Mouse (Mus musculus) myocyte (in vitro differentiated cells): ENCODE measurements around the gene Mipep. TPM values are rescaled to one million over a fixed set of nuclear protein-coding genes. Genes with fewer than 3 reads are reported as not detected.

Source experiments
- H3K27me3 ChIP-seq: one replicate; pipeline ENCODE4 v1.6.1; 2011; ENCODE audit not compliant: control insufficient read depth, insufficient read depth, insufficient read length
- H3K36me3 ChIP-seq: one replicate; pipeline ENCODE4 v1.6.1; 2011; ENCODE audit not compliant: control insufficient read depth, insufficient read depth
- H3K4me2 ChIP-seq: one replicate; pipeline ENCODE4 v1.6.1; 2011; ENCODE audit warnings: low read depth, control low read depth
- H3K4me3 ChIP-seq: one replicate; pipeline ENCODE4 v1.5.1; 2011; ENCODE audit warnings: mild to moderate bottlenecking, control low read depth, moderate library complexity
- H3K79me2 ChIP-seq: one replicate; pipeline ENCODE4 v1.6.1; 2011; ENCODE audit not compliant: control insufficient read depth, insufficient read depth
- H3ac ChIP-seq: one replicate; pipeline ENCODE4 v1.6.1; 2011; ENCODE audit not compliant: control insufficient read depth, insufficient read length
- CEBPB ChIP-seq: IDR thresholded peaks from 2 replicates; pipeline ENCODE4 v1.6.1; 2011; ENCODE audit warnings: mild to moderate bottlenecking, moderate library complexity; ENCODE audit not compliant: poor library complexity, insufficient read depth, severe bottlenecking
- E2F4 ChIP-seq: IDR thresholded peaks from one replicate; pipeline ENCODE4 v1.6.1; 2011; ENCODE audit warnings: mild to moderate bottlenecking, control low read depth, moderate library complexity; ENCODE audit not compliant: insufficient read depth
- MAX ChIP-seq: IDR thresholded peaks from one replicate; pipeline ENCODE4 v1.6.1; 2011; ENCODE audit warnings: low read depth, mild to moderate bottlenecking, control low read depth
- MYOD1 ChIP-seq, 3 experiments: IDR thresholded peaks; one replicate each; pipeline ENCODE4 v1.6.1; 2011; ENCODE audit warnings: control low read depth in 2 of 3, low read depth in 2 of 3, mild to moderate bottlenecking in 2 of 3, moderate library complexity in 1 of 3; ENCODE audit not compliant: insufficient read length in 2 of 3, control insufficient read depth in 1 of 3
- MYOG ChIP-seq, 3 experiments: IDR thresholded peaks; one replicate each; pipeline ENCODE4 v1.6.1; 2011; ENCODE audit warnings: control low read depth in 2 of 3, low read depth in 2 of 3, mild to moderate bottlenecking in 2 of 3; ENCODE audit not compliant: insufficient read length in 2 of 3, control insufficient read depth in 1 of 3, insufficient read depth in 1 of 3
- POLR2A ChIP-seq: IDR thresholded peaks from one replicate; pipeline ENCODE4 v1.6.1; 2011; ENCODE audit warnings: low read depth, mild to moderate bottlenecking, control low read depth, moderate library complexity; ENCODE audit not compliant: insufficient read length
- POLR2AphosphoS2 ChIP-seq: IDR thresholded peaks from one replicate; pipeline ENCODE4 v1.6.1; 2011; ENCODE audit warnings: low read depth, control low read depth; ENCODE audit not compliant: insufficient read length
- REST ChIP-seq: IDR thresholded peaks from one replicate; pipeline ENCODE4 v1.6.1; 2011; ENCODE audit warnings: mild to moderate bottlenecking, control low read depth, moderate library complexity; ENCODE audit not compliant: insufficient read depth, insufficient read length
- SRF ChIP-seq: IDR thresholded peaks from one replicate; pipeline ENCODE4 v1.6.1; 2011; ENCODE audit warnings: low read depth; ENCODE audit not compliant: control insufficient read depth, insufficient read length
- TCF12 ChIP-seq: IDR thresholded peaks from one replicate; pipeline ENCODE4 v1.6.1; 2011; ENCODE audit warnings: mild to moderate bottlenecking, control low read depth; ENCODE audit not compliant: poor library complexity, insufficient read depth, severe bottlenecking
- TCF3 ChIP-seq: IDR thresholded peaks from one replicate; pipeline ENCODE4 v1.6.1; 2011; ENCODE audit warnings: low read depth, control low read depth; ENCODE audit not compliant: insufficient read length
- USF1 ChIP-seq: IDR thresholded peaks from one replicate; pipeline ENCODE4 v1.6.1; 2011; ENCODE audit warnings: low read depth, mild to moderate bottlenecking, control low read depth, moderate library complexity
- polyA plus RNA-seq: library from polyadenylated mRNA; unstranded; fragments of >200 nt; fragmentation: generic; extraction: Trizol; gene quantifications from one replicate; pipeline ENCODE4 v1.2.1, GENCODE M21; 2012; ENCODE audit warnings: missing spikeins

Gene Mipep
- polyA plus RNA-seq, 1 experiment, result 14.1 TPM

GRCm38 (mm10) chr14:60906421-60907374 lies 122.3 kb downstream of the Mipep start:
- Histone ChIP-seq H3K4me2 (no peak overlapping the region), H3K36me3 (no peaks in the 10 kb centered on the region), H3K79me2 (no peaks in the 10 kb centered on the region), H3K4me3 (no peak overlapping the region), H3K27me3 (no peaks in the 10 kb centered on the region), H3ac (no peak overlapping the region)
- no peak for TF ChIP-seq MYOD1 (IDR thresholded peaks at IDR 0.05; ENCODE audit: control insufficient read depth in 1 of 3, insufficient read length in 2 of 3, low read depth in 2 of 3)
- no peak for TF ChIP-seq POLR2A
- TF ChIP-seq SRF, result no peak
- no peak for TF ChIP-seq MAX
- TF ChIP-seq MYOG (IDR thresholded peaks at IDR 0.05; ENCODE audit: control insufficient read depth in 1 of 3, insufficient read depth in 1 of 3, insufficient read length in 2 of 3, low read depth in 2 of 3), result no peak
- TF ChIP-seq TCF3, result no peak
- no peak for TF ChIP-seq E2F4
- no peak for TF ChIP-seq USF1
- TF ChIP-seq REST, result no peak
- TF ChIP-seq TCF12, result no peak
- no peak for TF ChIP-seq POLR2AphosphoS2

DNA sequence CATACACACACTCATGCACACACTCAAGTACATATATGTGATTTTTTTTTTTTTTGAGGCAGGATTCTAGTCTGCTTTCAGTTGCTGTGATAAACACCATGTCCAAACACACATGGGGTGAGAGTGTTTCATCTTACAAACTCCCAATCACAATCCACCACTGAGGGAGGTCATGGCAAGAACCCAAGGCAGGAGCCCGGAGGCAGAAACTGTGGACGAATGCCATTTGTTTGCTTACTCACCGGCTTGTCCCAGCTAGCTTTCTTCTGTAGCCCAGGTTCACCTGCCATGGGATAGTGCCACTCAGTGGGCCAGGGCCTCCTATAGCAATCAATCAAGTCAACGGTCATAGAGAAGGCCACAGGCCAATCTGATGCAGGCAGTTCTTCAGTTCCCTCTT lies 125.0 kb downstream of the Mipep start:
- Histone ChIP-seq H3K4me2 (no peak overlapping the region), H3K4me3 (no peak overlapping the region), H3K27me3 (no peaks in the 10 kb centered on the region), H3K36me3 (no peaks in the 10 kb centered on the region), H3ac (no peak overlapping the region), H3K79me2 (no peaks in the 10 kb centered on the region)
- TF ChIP-seq USF1, result no peak
- no peak for TF ChIP-seq TCF3
- TF ChIP-seq POLR2AphosphoS2, result no peak
- no peak for TF ChIP-seq CEBPB
- TF ChIP-seq REST, result no peak
- TF ChIP-seq E2F4, result no peak
- no peak for TF ChIP-seq POLR2A

- H3K27me3 ChIP-seq, result no peaks in the 10 kb centered on the region
- H3K36me3 ChIP-seq, result no peaks in the 10 kb centered on the region
- H3K4me2 ChIP-seq, result no peak overlapping the region
- H3K79me2 ChIP-seq, result no peaks in the 10 kb centered on the region
- no peak overlapping the region for H3ac ChIP-seq
- TF ChIP-seq POLR2AphosphoS2, result no peak
- peak; percentile 68 for TF ChIP-seq TCF3
- TF ChIP-seq REST, result no peak
- peak; percentile 75 to 95 (median 83) for TF ChIP-seq MYOD1 (IDR thresholded peaks at IDR 0.05; ENCODE audit: control insufficient read depth in 1 of 3, insufficient read length in 2 of 3, low read depth in 2 of 3)
- TF ChIP-seq TCF12, result peak; percentile 85
- TF ChIP-seq CEBPB, result 0 out of 2 replicates have a peak, but pooled peaks have one; percentile 11
- peak; percentile 71 to 96 (median 92) for TF ChIP-seq MYOG (IDR thresholded peaks at IDR 0.05; ENCODE audit: control insufficient read depth in 1 of 3, insufficient read depth in 1 of 3, insufficient read length in 2 of 3, low read depth in 2 of 3)
- no peak overlapping the region for H3K4me3 ChIP-seq
These were observed 126.4 kb downstream of the Mipep start for GRCm38 (mm10) chr14:60910506-60911444.

DNA sequence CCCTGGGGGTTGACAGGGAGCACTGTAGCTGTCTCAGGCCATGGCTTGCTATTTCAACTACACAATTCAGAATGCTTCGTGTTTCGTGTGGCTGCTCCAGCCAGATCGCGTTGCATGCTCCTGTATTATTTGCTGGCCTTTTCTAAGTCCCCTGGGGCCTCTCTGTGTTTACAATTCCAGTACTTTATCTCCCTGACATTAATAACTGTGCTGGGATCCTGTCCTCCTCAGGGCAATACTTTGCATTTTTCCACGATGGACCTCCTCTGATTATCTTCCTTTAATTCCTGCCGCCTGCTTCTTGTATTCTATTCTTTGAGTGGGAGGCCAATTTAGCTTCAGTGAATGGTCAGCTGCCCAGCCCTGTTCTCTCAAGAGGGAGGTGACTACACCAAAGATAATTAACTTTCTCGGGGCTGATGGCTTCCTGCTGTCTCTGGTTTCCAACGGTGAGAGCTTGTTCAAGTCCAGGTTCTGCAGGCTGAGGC lies 128.7 kb downstream of the Mipep start:
- no peaks in the 10 kb centered on the region for H3K79me2 ChIP-seq
- TF ChIP-seq MAX, result no peak
- TF ChIP-seq SRF, result no peak
- TF ChIP-seq TCF12, result no peak
- no peak for TF ChIP-seq CEBPB
- TF ChIP-seq TCF3, result no peak
- no peak for TF ChIP-seq E2F4
- no peak for TF ChIP-seq MYOD1 (IDR thresholded peaks at IDR 0.05; ENCODE audit: control insufficient read depth in 1 of 3, insufficient read length in 2 of 3, low read depth in 2 of 3)
- no peak for TF ChIP-seq POLR2AphosphoS2
- no peak for TF ChIP-seq MYOG (IDR thresholded peaks at IDR 0.05; ENCODE audit: control insufficient read depth in 1 of 3, insufficient read depth in 1 of 3, insufficient read length in 2 of 3, low read depth in 2 of 3)
- TF ChIP-seq POLR2A, result no peak
- no peak for TF ChIP-seq USF1
- no peak overlapping the region for H3K4me2 ChIP-seq
- no peaks in the 10 kb centered on the region for H3K27me3 ChIP-seq
- no peak overlapping the region for H3K4me3 ChIP-seq
- H3ac ChIP-seq, result no peak overlapping the region
- H3K36me3 ChIP-seq, result no peaks in the 10 kb centered on the region
